Mouse (Mus musculus) ovary, postnatal 10 days (tissue): ENCODE measurements around the gene Pfn1.

ENCODE experiments used
- DNase-seq: peaks from one replicate; pipeline ENCODE4 v3.0.0; 2022; ENCODE audit warnings: low spot score

The Pfn1 gene

DNA sequence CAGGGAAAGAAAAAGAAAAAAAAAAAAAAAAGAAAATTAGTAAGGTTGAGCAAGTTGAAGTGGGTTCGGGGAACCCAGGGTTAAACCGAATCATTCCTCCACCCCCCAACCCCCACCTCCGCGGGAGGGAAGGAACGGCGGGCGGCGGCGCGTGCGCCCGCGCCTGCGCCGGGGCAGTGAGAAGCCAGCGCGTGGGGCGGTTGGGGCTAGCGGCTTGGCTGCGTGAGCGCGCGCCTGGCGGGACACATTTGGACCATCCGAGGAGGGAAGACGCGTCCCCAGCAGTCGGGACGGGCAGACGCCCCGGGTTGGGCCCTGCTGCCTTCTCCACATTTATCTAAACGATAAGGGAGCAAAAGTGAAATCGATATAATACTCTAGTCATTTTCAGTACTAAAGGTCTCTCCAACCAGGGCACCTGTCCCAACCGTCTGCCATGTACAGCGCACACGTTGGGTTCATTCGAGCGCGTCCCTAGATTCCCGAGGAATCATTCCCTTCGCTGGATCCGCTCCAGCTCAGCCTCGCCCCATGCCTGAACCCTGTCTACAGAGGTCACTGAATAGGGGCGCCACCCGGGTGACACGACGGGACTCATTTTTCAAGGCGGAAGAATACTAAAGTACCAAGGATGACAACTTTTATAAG is 603 bp upstream of the Pfn1 start:
- DNase-seq, result peak; percentile 62

DNA sequence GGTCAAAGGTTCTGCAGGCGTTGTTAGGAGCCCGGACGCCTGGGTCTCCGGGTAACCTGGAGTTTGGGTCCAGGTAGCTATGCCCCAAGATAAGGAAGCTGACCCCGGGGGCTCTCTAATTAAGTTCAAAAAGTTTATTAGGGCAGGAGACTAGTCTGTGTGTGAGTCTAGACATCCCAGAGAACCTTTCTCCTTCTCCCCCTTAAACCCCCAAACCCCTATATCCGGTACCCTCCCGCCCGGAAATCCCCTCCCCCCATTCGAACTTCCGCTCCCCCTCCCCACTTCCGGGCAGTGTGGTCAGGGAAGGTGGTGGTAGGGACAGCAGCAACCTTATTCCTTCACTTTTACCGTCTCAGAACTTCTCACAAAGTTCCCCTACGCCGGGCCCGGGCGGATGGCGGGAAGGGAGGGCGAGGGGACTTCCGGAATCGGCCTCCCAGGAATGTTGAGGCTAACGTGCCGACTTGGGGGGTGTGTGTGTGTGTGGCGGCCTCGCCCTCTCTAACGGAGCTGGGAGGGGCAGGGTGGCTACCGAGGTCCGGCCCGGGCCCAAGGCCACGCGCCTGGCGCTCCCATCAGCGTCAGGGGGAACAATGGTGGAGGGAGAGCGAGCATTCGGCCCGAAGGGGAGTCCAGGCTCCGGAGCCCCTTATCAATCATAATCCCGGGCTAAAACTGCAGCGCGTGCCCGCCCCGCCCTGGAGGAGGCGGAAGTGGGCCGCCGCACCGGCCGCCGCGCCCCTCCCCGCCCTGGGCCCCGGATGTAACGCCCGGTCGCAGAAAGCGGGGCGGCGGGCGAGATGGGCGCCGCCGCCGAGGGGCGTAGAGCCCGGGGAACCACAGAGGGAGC is 873 bp downstream of the Pfn1 start:
- DNase-seq, result peak; percentile 58

DNA sequence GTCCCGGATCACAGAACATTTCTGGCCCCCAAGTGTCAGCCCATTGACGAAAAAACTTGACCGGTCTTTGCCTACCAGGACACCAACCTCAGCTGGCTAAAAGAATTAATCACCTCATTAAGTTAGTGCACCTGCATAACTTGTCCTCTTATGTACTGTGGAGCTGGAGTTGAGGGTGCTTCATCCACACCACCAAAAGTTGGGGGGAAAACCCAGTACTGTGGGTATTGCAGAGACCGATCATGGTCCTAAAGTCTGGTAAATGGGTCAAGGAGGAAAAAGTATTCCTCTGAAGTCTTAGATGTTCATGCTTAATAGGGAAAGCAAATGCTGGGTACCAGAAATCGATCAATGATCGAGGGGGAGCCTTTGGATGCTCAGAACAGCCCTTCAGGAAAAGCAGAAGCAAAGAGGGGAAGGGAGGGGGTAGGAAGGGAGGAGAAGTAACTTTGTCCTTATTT is 1.5 kb downstream of the Pfn1 start:
- DNase-seq, result no peak

DNA sequence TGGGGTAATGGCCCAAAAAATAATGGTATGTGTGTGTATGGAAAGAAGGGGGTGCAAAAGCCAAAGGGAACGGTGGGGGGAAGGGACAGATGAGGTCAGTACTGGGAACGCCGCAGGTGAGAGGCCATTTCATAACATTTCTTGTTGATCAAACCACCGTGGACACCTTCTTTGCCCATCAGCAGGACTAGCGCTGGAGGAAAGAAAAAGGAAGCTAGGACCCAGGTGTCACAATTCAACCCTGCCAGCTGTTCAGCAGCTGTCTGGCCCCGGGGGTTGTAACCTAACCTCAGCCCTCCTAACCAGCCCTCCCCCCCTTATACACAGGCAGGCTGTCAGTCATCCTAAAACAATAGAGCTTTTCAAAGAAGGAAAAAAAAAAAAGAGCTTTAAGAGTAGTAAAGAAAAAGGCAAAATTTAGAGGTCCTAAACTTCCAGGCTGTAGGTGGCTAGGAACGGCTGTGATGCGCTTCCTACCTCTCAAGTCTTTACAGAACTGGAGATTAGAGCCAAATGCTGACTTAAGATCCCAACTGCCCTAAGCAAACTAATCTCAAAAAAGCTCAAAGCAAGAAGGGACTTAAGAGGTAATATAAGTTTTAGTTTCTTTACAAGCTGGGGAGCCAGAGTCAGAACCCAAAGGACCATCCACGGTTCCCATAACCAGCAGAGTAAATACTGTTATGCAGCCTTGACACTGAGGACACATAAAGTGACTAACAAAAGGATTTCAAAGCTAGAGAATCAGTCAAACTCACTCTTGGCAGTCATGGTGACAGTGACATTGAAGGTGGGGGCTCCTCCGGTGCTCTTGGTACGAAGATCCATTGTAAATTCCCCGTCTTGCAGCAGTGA is 2.2 kb downstream of the Pfn1 start:
- DNase-seq, result no peak

DNA sequence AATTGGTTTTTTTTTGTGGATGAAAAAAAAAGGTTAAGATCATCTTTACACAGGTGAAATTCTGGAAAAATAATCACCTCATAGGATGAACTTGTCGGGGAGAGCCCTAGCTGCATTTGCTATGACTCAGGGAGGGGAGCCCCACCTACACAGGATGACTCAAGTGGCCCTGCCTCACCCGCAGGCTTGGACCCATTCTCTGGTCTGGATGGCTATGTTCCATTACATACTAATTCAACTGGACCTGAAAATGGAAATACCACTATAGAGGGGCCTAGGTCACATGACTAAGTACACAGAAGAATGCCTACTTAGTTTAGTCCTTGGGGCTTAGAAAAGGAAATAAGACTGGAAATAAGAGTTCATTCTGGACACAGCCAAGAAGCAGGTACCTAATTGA is 3.1 kb downstream of the Pfn1 start:
- DNase-seq, result no peak

DNA sequence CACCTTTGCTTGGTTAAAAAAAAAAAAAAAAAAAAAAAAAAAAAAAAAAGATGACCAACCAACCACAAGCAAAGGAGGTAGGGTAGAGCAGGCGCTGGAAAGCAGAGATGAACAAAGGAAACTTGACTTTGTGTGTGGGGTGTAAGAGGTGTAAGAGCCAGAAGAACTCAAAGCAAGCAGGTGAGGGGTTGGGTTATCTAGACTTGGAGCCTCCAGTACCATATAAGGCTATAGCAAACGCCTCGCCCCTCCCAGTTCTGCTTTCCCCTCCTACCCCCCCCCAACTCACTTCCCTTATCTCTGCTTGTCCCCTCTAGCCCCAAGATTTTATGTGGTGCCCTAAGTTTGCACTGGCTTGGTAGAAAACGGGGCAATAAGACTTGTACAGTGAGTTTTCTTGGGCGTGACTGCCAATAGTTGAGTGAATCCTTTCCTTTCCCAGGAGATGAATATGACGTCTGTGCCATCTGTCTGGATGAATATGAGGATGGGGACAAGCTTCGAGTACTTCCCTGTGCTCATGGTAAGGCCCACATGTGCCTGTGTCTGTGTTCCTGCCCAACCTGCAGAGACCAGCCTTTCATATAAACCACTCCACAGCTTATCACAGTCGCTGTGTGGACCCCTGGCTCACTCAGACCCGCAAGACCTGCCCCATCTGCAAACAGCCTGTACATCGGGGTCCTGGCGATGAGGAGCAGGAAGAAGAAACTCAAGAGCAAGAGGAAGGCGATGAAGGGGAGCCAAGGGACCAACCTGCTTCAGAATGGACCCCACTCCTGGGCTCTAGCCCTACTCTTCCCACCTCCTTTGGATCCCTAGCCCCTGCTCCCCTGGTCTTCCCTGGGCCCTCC is 3.9 kb downstream of the Pfn1 start:
- no peak for DNase-seq

DNA sequence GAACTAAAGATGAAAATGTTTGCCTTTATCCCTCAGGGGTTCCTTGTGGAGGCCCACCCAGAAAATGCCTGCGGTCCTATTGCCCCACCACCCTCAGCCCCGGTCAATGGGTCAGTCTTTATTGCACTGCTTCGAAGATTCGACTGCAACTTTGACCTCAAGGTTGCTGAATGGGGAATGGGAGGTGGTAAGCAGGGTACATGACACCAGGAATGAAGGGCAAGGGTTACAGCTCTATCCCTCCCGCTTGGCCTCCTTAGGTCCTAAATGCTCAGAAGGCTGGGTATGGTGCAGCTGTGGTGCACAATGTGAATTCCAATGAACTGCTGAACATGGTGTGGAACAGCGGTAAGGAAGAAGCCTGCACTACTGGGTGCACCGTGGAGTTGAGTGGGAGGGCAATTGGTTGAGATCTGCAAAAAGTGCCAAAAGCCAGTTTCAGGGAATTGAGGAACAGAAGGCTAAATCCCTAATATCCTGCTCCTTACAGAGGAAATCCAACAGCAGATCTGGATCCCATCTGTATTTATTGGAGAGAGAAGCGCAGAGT is 5.2 kb downstream of the Pfn1 start:
- no peak for DNase-seq

DNA sequence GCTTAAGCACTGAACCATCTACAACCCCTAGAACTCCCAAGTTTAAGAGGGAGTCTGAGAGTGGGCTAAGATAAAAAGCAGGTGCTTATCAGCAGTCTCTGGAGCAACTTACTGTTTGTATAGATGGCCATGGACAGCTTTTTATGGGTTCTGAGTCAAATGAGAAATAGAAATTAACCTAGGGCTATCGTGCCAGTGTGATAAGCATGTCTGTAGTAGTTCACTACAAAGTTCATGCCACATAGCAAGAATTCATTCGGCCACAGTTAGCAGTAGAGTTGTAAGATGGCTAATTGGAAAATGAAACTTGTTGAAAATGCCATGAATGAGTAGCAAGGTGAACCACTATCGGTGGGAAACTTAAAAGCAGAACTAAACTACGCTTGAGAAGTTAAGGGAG is 5.9 kb downstream of the Pfn1 start:
- no peak for DNase-seq

DNA sequence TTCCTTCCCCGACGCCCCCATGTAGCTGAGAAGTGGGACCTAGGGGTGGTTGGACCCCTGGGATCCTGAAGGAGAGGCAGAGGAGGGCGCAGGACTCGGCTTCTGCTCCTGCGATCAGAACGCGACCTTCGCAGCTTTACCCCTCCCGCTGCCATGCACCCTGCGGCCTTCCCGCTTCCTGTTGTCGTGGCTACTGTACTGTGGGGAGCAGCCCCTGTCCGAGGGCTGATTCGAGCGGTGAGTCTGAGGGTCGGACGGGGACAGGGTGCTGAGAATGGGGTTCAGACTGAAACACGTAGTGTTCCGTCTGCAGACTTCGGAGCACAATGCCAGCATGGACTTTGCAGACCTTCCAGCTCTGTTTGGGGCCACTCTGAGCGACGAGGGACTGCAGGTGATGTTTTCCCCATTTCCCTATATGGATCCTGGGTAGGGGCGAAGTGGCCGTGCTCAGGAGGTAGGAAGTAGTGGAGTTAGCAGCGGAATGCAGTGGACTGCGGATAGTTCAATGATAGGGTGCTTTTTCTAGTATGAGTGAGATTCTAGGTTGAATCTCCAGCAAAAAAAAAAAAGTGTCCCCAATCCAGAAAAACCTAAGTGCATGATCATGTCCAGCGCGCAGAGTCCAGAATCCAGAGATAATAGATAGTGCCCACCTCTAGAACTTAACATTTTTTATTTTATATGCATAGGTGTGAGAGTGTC is 6.6 kb downstream of the Pfn1 start:
- no peak for DNase-seq

DNA sequence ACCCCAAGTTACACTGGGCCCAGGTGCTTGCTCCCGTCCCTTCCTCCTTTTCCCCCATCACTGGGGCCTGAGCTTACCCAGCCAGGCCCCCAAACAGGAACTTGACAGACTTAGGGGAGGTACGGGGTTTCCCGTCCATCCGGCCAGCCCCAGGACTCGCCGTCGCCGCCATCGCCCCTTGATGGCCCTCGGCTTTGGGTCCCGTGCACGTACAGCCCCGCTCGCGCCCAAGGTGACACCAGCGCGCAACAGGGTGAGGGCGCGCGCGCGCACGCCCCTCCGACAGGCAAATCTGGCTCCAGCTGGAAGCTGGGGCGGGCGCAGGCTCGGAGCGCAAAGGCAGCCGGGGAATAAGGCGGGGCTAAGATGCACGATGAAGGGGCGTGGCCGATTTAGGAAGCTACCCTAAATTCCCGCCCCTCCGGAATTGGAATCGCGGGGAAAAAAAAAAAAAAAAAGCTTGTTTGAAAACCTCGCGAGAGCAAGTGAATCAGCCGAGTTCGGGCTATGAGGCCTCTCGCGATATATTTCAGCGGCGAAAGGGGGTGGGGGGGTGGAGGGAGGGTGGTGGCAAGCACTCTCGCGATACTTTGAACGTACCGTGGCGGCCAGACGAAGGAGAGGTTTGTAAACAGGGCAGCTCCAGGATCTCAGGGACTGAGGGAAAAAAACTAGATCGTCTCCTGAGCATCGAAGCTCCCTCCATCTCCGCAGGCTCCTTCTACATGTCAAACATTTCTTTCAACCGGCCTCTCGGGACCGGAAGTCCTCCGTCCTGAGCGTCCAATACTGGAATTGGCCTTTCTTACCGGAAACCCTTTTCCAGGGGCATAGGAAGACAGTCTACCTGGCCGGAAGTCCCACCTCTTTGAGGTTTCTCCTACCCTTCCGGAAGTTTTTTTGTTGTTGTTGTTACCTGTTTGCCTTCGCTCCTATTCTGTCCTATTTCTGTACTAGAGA is 7.5 kb downstream of the Pfn1 start, which contains the start of the genes Rnf167 and Slc25a11:
Gene Rnf167, plus strand, starts transcription at position 545 of the 960 bp plus-strand sequence.
Gene Slc25a11, minus strand, starts transcription at position 789 of the 960 bp plus-strand sequence.
- peak; percentile 78 for DNase-seq

DNA sequence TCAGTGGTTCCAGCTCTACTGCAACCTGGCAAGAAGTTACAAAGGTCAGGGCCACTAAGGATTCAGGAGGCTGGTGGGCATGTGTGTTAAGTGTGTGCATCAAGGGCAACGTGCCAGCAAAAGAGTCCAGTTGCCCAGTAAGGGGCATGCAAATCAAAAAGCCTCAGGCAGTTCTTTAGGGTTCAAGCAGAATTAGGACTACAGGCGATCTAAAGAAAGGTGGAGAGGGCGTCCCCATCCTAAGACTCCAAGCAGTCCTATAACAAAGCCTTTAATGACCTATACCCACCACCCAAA is 8.2 kb downstream of the Pfn1 start:
- no peak for DNase-seq

DNA sequence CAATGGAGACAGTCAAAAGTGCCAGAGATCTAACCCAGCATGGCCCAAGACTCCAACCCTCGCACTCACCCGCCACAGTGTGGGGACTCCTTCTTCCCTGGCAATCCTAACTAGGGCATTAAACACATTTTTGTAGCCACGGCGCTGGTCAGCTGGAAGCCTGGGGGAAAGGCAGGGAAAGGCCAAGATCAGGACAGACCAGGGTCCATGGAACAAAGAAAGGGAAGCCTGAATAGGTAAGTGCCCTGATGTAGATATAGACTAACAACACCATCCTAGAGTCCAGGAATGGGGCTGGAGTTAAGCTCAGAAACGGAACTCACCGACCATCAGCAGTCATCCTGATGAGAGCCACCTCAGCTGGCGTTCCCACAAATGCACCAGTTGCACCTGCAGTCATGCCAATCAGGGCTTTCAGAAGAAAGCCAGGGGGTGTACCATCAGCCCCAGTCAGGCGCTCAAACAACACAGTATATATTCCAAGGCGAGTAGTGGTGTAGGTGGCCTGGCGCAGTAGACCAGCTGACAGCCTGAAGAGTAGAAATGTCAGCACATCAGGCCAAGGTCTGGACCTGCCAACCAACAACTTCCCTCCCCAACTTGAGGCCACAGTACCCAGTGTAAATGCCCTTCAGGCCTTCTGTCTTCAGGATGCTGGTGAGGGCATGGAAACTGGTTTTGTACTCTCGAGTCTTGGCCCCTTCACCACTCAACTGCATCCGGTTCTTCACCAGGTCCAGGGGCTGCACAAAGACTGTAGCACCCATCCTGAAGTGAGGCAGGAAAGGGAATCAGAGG is 8.8 kb downstream of the Pfn1 start:
- no peak for DNase-seq

DNA sequence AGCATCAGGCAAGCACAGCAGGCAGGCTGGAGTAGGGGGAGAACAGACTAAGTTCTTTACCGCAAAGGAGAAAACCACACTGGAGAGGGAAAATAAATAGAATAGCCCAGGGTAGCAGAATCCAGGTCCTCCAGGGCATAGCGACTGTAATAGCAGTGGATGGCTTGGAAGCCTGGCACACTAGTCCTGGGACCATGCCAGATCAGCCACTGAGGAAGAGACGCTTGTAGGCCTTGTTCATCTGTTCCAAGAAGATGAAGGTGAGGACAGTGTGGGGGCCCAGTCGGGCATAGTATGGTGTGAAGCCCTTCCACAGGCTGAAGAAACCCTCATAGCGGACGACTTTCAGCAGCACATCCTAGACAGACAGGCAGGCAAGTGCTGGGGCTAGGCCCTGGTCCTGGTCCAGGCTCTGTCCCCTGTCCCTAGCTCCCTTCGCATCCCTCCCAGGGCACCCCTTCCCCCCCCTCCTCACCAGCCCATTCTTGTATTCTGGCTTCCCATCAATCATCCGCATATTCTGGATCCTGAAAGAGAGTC is 9.8 kb downstream of the Pfn1 start:
- no peak for DNase-seq

DNA sequence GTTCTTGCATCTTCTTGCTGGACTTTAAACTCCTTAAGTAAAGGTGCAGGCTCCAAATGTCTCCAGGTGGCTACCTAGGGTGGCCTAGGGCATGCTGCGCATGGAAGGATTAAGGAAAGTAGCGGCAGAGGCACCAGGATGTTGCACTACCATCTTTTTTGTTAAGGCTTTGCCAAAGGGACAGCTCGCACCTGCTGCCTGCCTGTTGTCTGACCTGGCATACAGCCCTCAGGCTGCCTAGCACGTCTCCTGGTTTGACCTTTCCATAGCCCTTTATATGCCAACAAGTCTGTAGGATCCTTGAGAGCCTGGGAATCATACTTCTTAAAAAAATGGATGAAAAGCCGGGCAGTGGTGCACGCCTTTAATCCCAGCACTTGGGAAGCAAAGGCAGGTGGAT is 11.4 kb downstream of the Pfn1 start:
- DNase-seq, result no peak

DNA sequence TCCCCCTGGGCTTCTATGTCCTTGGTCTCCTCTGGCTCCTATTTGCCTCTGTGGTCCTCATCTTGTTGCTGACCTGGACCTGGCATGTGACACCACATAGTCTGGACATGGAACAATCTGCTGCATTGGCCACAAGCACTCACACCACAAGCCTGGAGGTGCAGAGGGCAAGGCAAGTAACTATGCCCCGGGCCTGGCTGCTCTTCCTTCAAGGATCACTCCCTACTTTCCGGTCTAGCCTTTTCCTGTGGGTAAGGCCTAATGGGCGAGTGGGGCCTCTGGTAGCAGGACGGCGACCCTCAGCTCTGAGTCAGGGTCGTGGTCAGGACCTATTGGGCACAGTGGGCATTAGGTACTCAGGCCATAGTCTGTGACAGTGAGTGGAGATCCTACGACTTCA is 13.2 kb downstream of the Pfn1 start:
- DNase-seq, result no peak

DNA sequence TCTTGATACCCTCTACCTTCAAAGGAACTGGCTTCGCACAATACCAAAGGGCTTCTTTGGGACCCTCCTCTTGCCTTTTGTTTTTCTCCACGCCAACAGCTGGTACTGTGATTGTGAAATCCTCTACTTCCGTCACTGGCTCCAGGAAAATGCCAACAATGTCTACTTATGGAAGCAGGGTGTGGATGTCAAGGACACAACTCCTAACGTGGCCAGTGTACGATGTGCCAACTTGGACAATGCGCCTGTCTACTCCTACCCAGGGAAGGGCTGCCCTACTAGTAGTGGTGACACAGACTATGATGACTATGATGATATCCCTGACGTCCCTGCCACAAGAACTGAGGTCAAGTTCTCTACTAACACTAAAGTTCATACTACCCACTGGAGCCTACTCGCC is 14.5 kb downstream of the Pfn1 start:
- DNase-seq, result no peak

DNA sequence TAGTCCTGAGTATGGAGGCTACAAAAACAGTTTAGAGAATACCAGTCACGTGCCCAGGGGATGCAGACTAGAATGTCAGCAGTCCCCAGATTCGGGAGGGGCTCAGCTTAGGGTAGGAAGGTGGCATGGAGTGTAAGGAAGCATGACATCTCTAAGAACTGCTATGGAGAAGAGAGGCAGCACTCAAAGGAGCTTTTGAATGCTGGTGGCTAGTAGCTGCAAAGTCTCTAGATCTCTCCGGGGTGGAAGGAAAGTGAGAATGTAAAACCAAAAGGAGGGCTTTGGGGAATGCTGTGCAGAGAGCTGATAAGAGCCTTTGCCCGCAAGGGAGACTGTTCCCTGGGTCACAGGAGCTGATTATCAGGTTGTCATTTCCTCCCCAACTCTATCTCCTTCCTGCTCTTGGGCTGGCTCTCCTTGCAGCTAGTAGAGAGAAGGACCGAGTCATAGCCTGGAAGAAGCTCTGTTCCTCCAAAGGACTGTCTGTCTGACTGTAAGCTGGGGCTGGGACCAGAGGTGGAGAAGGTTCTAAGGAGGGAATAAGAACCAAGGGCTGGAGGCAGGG is 15.6 kb downstream of the Pfn1 start, which contains the start of gene Gp1ba:
Gene Gp1ba, plus strand, starts transcription at position 409 of the 565 bp plus-strand sequence.
- DNase-seq, result no peak

DNA sequence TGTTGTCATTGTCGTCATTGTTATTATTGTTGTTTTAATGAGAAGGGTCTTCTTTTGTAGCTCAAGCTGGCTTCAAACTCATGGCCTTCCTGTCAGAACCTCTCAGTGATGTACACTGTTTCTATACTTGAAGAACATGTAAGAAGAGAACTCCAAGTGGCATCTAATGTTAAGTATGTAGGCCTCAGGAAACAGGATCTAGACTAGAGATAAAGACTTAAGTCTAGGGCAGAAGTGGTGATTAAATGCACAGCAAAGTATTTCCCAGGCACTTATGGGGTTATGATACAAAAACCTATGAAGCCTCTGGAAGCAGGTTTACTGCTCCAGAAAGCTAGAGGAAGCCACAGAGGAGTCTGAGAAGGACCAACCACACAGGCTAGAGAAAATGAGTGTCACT is 16.2 kb downstream of the Pfn1 start:
- DNase-seq, result no peak
